Mouse (Mus musculus): ENCODE results near the gene Olfr716.
"Not testable (repeated sequence)": the region's sequence is repeated elsewhere in the genome, so short reads cannot be mapped to it uniquely, and the experiment has no call there.

Olfr716 gene

GRCm38 (mm10) chr7:107138027-107138426 is at the start of gene Olfr716:
Olfr716 (plus strand) TSS chr7:107138327.
- DNase-seq (ENCODE audit: low read depth, low spot score): not testable (repeated sequence)

- DNase-seq (ENCODE audit: low read depth, low spot score): no peak
These were observed 45.2 kb upstream of the Olfr716 start, which contains the start of gene Olfr17 for GRCm38 (mm10) chr7:107092920-107093319. Olfr17 (plus strand) TSS chr7:107093220.

- DNase-seq (ENCODE audit: low read depth, low spot score): not testable (repeated sequence)
These were observed 27.9 kb upstream of the Olfr716 start, which contains the start of gene Olfr715b for GRCm38 (mm10) chr7:107110269-107110668. Olfr715b (minus strand) TSS chr7:107110369.

GRCm38 (mm10) chr7:107130983-107131382 is 7.1 kb upstream of the Olfr716 start, which contains the start of gene Olfr715:
Olfr715 (minus strand) TSS chr7:107131083.
- not testable (repeated sequence) for DNase-seq (ENCODE audit: low read depth, low spot score)

- DNase-seq (ENCODE audit: low read depth, low spot score): no peak
These were observed 28.6 kb downstream of the Olfr716 start, which contains the start of gene Nlrp14 for GRCm38 (mm10) chr7:107166690-107167089. Nlrp14 (plus strand) TSS chr7:107166990.

- no peak for DNase-seq (ENCODE audit: low read depth, low spot score)
These were observed 42.3 kb downstream of the Olfr716 start for GRCm38 (mm10) chr7:107180406-107180805.
